Mouse (Mus musculus): ENCODE results near the gene Vps37b. TPM values are rescaled to one million over a fixed set of nuclear protein-coding genes. Genes with fewer than 3 reads are reported as not detected.

Gene Vps37b
- polyA plus RNA-seq, 1 experiment from 2014 or later: 50.4 TPM

GRCm38 (mm10) chr5:124029220-124030035, 2.6 kb downstream of the Vps37b start:
- peaks cover 62% of the 10 kb centered on the region for H3K4me1 ChIP-seq
- WGBS: 65% methylated on average over 19 of the region's 19 CpGs

GRCm38 (mm10) chr5:124028680-124029079, 3.4 kb downstream of the Vps37b start:
- H3K27ac ChIP-seq (replicated peaks): peak overlapping the region; percentile 38; the same call in 1 of the 2 replicates
- H3K9ac ChIP-seq (replicated peaks): no peak overlapping the region
- WGBS: 25% methylated on average over 7 of the region's 7 CpGs

More at GRCm38 (mm10) chr5:124029220-124030035, 2.6 kb downstream of the Vps37b start:
- H3K9me3 ChIP-seq (replicated peaks): no peaks in the 10 kb centered on the region
- ATAC-seq (ENCODE audit: low FRiP score): no peak
- H3K27ac ChIP-seq (replicated peaks): peak overlapping the region; percentile 92
- H3K9ac ChIP-seq (replicated peaks): 0 out of 2 replicates have a peak overlapping the region, but pooled peaks have one; percentile 99
- no peaks in the 10 kb centered on the region for H3K27me3 ChIP-seq (replicated peaks)
- H3K4me2 ChIP-seq: peak overlapping the region; percentile 79
- no peaks in the 10 kb centered on the region for H3K36me3 ChIP-seq
- peak overlapping the region; percentile 97 for H3K4me3 ChIP-seq (replicated peaks)

GRCm38 (mm10) chr5:124027702-124028470, 4.2 kb downstream of the Vps37b start:
- Histone ChIP-seq H3K9ac (replicated peaks) (no peak overlapping the region), H3K4me2 (peak overlapping the region; percentile 79), H3K4me1 (peaks cover 77% of the 10 kb centered on the region), H3K27me3 (replicated peaks) (no peaks in the 10 kb centered on the region), H3K36me3 (no peaks in the 10 kb centered on the region), H3K9me3 (replicated peaks) (no peaks in the 10 kb centered on the region), H3K27ac (replicated peaks) (peak overlapping the region; percentile 19; the same call in 1 of the 2 replicates), H3K4me3 (replicated peaks) (peak overlapping the region; percentile 3; the same call in 1 of the 2 replicates)
- WGBS: 64% methylated on average over 19 of the region's 19 CpGs
- ATAC-seq (ENCODE audit: low FRiP score): no peak

More at GRCm38 (mm10) chr5:124028680-124029079, 3.4 kb downstream of the Vps37b start:
- H3K4me2 ChIP-seq: peak overlapping the region; percentile 79
- no peak for ATAC-seq (ENCODE audit: low FRiP score)
- H3K27me3 ChIP-seq (replicated peaks): no peaks in the 10 kb centered on the region
- peaks cover 70% of the 10 kb centered on the region for H3K4me1 ChIP-seq
- H3K36me3 ChIP-seq: no peaks in the 10 kb centered on the region
- H3K4me3 ChIP-seq (replicated peaks): no peak overlapping the region
- H3K9me3 ChIP-seq (replicated peaks): no peaks in the 10 kb centered on the region

GRCm38 (mm10) chr5:124026568-124026967, 5.5 kb downstream of the Vps37b start:
- WGBS: 45% methylated on average over 5 of the region's 5 CpGs
- 0 out of 2 replicates have a peak overlapping the region, but pooled peaks have one; percentile 1 for H3K4me2 ChIP-seq
- no peaks in the 10 kb centered on the region for H3K36me3 ChIP-seq
- H3K9ac ChIP-seq (replicated peaks): no peak overlapping the region
- no peak for ATAC-seq (ENCODE audit: low FRiP score)
- no peak overlapping the region for H3K27ac ChIP-seq (replicated peaks)
- H3K9me3 ChIP-seq (replicated peaks): no peaks in the 10 kb centered on the region
- peaks cover 79% of the 10 kb centered on the region for H3K4me1 ChIP-seq
- no peak overlapping the region for H3K4me3 ChIP-seq (replicated peaks)
- no peaks in the 10 kb centered on the region for H3K27me3 ChIP-seq (replicated peaks)

- peak overlapping the region; percentile 67 for H3K27ac ChIP-seq (replicated peaks)
- H3K4me2 ChIP-seq: peak overlapping the region; percentile 1
Observed at GRCm38 (mm10) chr5:124025587-124026441, 6.3 kb downstream of the Vps37b start.

GRCm38 (mm10) chr5:124025146-124025545, 6.9 kb downstream of the Vps37b start:
- H3K4me3 ChIP-seq (replicated peaks): no peak overlapping the region
- H3K27ac ChIP-seq (replicated peaks): peak overlapping the region; percentile 67
- ATAC-seq (ENCODE audit: low FRiP score): no peak
- H3K27me3 ChIP-seq (replicated peaks): no peaks in the 10 kb centered on the region
- no peaks in the 10 kb centered on the region for H3K9me3 ChIP-seq (replicated peaks)
- 0 out of 2 replicates have a peak overlapping the region, but pooled peaks have one; percentile 6 for H3K4me2 ChIP-seq
- peaks cover 80% of the 10 kb centered on the region for H3K4me1 ChIP-seq
- 27% methylated on average over 9 of the region's 9 CpGs for WGBS
- no peak overlapping the region for H3K9ac ChIP-seq (replicated peaks)
- H3K36me3 ChIP-seq: 0 out of 2 replicates have a peak, but pooled peaks cover 3% of the 10 kb centered on the region

More at GRCm38 (mm10) chr5:124025587-124026441, 6.3 kb downstream of the Vps37b start:
- Histone ChIP-seq H3K9me3 (replicated peaks) (no peaks in the 10 kb centered on the region), H3K27me3 (replicated peaks) (no peaks in the 10 kb centered on the region), H3K36me3 (0 out of 2 replicates have a peak, but pooled peaks cover 3% of the 10 kb centered on the region), H3K9ac (replicated peaks) (no peak overlapping the region), H3K4me3 (replicated peaks) (no peak overlapping the region), H3K4me1 (peaks cover 83% of the 10 kb centered on the region)
- 80% methylated on average over 15 of the region's 15 CpGs for WGBS
- ATAC-seq (ENCODE audit: low FRiP score): no peak

GRCm38 (mm10) chr5:124024677-124025076, 7.4 kb downstream of the Vps37b start:
- H3K27me3 ChIP-seq (replicated peaks): no peaks in the 10 kb centered on the region
- ATAC-seq (ENCODE audit: low FRiP score): no peak
- peak overlapping the region; percentile 67 for H3K27ac ChIP-seq (replicated peaks)
- H3K36me3 ChIP-seq: 0 out of 2 replicates have a peak, but pooled peaks cover 3% of the 10 kb centered on the region
- 31% methylated on average over 6 of the region's 6 CpGs for whole genome bisulfite sequencing
- H3K9ac ChIP-seq (replicated peaks): no peak overlapping the region
- 0 out of 2 replicates have a peak overlapping the region, but pooled peaks have one; percentile 6 for H3K4me2 ChIP-seq
- H3K4me1 ChIP-seq: peaks cover 80% of the 10 kb centered on the region
- H3K4me3 ChIP-seq (replicated peaks): no peak overlapping the region
- no peaks in the 10 kb centered on the region for H3K9me3 ChIP-seq (replicated peaks)

GRCm38 (mm10) chr5:124022365-124022764, 9.7 kb downstream of the Vps37b start:
- H3K36me3 ChIP-seq: 0 out of 2 replicates have a peak, but pooled peaks cover 3% of the 10 kb centered on the region
- H3K9ac ChIP-seq (replicated peaks): no peak overlapping the region
- WGBS: 81% methylated on average over 7 of the region's 7 CpGs
- H3K27me3 ChIP-seq (replicated peaks): no peaks in the 10 kb centered on the region
- H3K4me3 ChIP-seq (replicated peaks): no peak overlapping the region
- H3K9me3 ChIP-seq (replicated peaks): no peaks in the 10 kb centered on the region
- H3K27ac ChIP-seq (replicated peaks): no peak overlapping the region
- H3K4me2 ChIP-seq: no peak overlapping the region
- no peak for ATAC-seq (ENCODE audit: low FRiP score)
- peaks cover 80% of the 10 kb centered on the region for H3K4me1 ChIP-seq

- no peak for ATAC-seq (ENCODE audit: low FRiP score)
- Histone ChIP-seq H3K36me3 (0 out of 2 replicates have a peak, but pooled peaks cover 3% of the 10 kb centered on the region), H3K27me3 (replicated peaks) (no peaks in the 10 kb centered on the region), H3K4me3 (replicated peaks) (no peak overlapping the region), H3K4me1 (peaks cover 81% of the 10 kb centered on the region), H3K9me3 (replicated peaks) (no peaks in the 10 kb centered on the region), H3K27ac (replicated peaks) (no peak overlapping the region), H3K4me2 (no peak overlapping the region), H3K9ac (replicated peaks) (no peak overlapping the region)
- WGBS: 82% methylated on average over 11 of the region's 11 CpGs
Observed at GRCm38 (mm10) chr5:124021701-124022100, 10.4 kb downstream of the Vps37b start.

GRCm38 (mm10) chr5:124021148-124021547, 10.9 kb downstream of the Vps37b start:
- Histone ChIP-seq H3K36me3 (0 out of 2 replicates have a peak, but pooled peaks cover 3% of the 10 kb centered on the region), H3K27me3 (replicated peaks) (no peaks in the 10 kb centered on the region), H3K4me3 (replicated peaks) (no peak overlapping the region), H3K27ac (replicated peaks) (no peak overlapping the region), H3K9me3 (replicated peaks) (no peaks in the 10 kb centered on the region), H3K9ac (replicated peaks) (no peak overlapping the region), H3K4me1 (peaks cover 81% of the 10 kb centered on the region), H3K4me2 (no peak overlapping the region)
- 89% methylated on average over 11 of the region's 11 CpGs for WGBS
- no peak for ATAC-seq (ENCODE audit: low FRiP score)
